Mouse (Mus musculus): Measurements from ENCODE around the gene Lgals2.

DNA sequence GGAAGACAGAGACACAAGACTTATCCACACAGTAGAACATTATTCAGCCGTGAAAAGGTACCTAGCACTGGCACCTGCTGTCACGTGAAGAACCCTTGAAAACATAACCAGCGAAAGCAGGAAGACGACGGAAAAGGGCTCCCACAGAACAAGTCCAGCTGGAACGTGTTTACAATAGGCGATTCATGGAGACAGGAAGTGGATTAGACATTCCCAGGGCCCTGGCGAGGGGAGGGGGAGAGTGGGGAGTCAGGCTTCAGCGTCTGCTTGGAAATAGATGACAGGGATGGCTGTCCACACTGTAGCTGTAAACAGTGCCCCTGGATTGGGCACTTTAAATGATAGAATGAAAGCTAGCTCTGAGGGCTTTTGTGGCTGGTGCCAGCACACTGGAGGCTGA, 13.1 kb upstream of the Lgals2 start:
- TF ChIP-seq NANOG (IDR thresholded peaks at IDR 0.05; ENCODE audit: borderline replicate concordance, low read length) (no peak), CTCF (conservative IDR thresholded peaks at IDR 0.05; ENCODE audit: low read length) (no peak)
